Mouse (Mus musculus): ENCODE data around the gene Nrxn3.
A peak's percentile ranks its signal among the peaks of the same experiment; 100 is the strongest.

Nrxn3 gene

GRCm38 (mm10) chr12:89239826-89240225 lies 517.1 kb downstream of the Nrxn3 start:
- DNase-seq: no peak

GRCm38 (mm10) chr12:89241554-89241953 lies 518.9 kb downstream of the Nrxn3 start:
- DNase-seq: no peak

- DNase-seq: no peak
These were observed 519.8 kb downstream of the Nrxn3 start for GRCm38 (mm10) chr12:89242476-89242875.

- DNase-seq: no peak
These were observed 532.7 kb downstream of the Nrxn3 start for GRCm38 (mm10) chr12:89255275-89255892.

- DNase-seq: no peak
These were observed 536.2 kb downstream of the Nrxn3 start for GRCm38 (mm10) chr12:89258879-89259278.

GRCm38 (mm10) chr12:89260076-89260475 lies 537.4 kb downstream of the Nrxn3 start:
- DNase-seq: no peak

- DNase-seq: no peak
These were observed 539.6 kb downstream of the Nrxn3 start for GRCm38 (mm10) chr12:89262261-89262660.

- DNase-seq: no peak
These were observed 560.0 kb downstream of the Nrxn3 start for GRCm38 (mm10) chr12:89282362-89283343.

GRCm38 (mm10) chr12:89284412-89284811 lies 561.7 kb downstream of the Nrxn3 start:
- DNase-seq: no peak

GRCm38 (mm10) chr12:89287037-89287436 lies 564.4 kb downstream of the Nrxn3 start:
- DNase-seq: no peak

GRCm38 (mm10) chr12:89289589-89290274 lies 567.1 kb downstream of the Nrxn3 start:
- DNase-seq: no peak

- DNase-seq: no peak
These were observed 568.3 kb downstream of the Nrxn3 start for GRCm38 (mm10) chr12:89290736-89291574.

- DNase-seq: peak; percentile 56
These were observed 579.3 kb downstream of the Nrxn3 start for GRCm38 (mm10) chr12:89302011-89302410.

GRCm38 (mm10) chr12:89310200-89310599 lies 587.5 kb downstream of the Nrxn3 start:
- DNase-seq: no peak

- DNase-seq: peak; percentile 9
These were observed 589.9 kb downstream of the Nrxn3 start for GRCm38 (mm10) chr12:89312586-89312985.

GRCm38 (mm10) chr12:89325864-89326560 lies 603.3 kb downstream of the Nrxn3 start:
- DNase-seq: no peak

GRCm38 (mm10) chr12:89331474-89332263 lies 609.0 kb downstream of the Nrxn3 start:
- DNase-seq: no peak

GRCm38 (mm10) chr12:89333486-89333885 lies 610.8 kb downstream of the Nrxn3 start:
- no peak for DNase-seq

- DNase-seq: no peak
These were observed 642.2 kb downstream of the Nrxn3 start for GRCm38 (mm10) chr12:89364850-89365249.

- DNase-seq: no peak
These were observed 647.3 kb downstream of the Nrxn3 start for GRCm38 (mm10) chr12:89369939-89370338.

GRCm38 (mm10) chr12:89376600-89376999 lies 653.9 kb downstream of the Nrxn3 start:
- DNase-seq: no peak

Data from kidney, adult 18-20 months (tissue).